Mouse (Mus musculus) MEL (cell line): ENCODE data around the gene Baz1a.

ENCODE experiments used
- CTCF ChIP-seq, 3 experiments: IDR thresholded peaks in 2 of 3; conservative IDR thresholded peaks in 1 of 3; 2 replicates each; pipeline ENCODE4 v1.5.1; 2011 to 2012; ENCODE audit warnings: low read length in 3 of 3, low read depth in 2 of 3, mild to moderate bottlenecking in 2 of 3, improper control_type of control experiment in 1 of 3, inconsistent platforms in 1 of 3, mixed read lengths in 1 of 3, moderate library complexity in 1 of 3; ENCODE audit not compliant: control insufficient read depth in 1 of 3, insufficient read depth in 1 of 3, poor library complexity in 1 of 3, severe bottlenecking in 1 of 3
- GABPA ChIP-seq: IDR thresholded peaks from 2 replicates; pipeline ENCODE4 v1.6.1; 2012; ENCODE audit warnings: low read depth, mild to moderate bottlenecking, inconsistent platforms, low read length, improper control_type of control experiment, moderate library complexity
- HCFC1 ChIP-seq: IDR thresholded peaks from 2 replicates; pipeline ENCODE4 v1.6.1; 2012; ENCODE audit warnings: low read depth, mild to moderate bottlenecking, inconsistent platforms, low read length, improper control_type of control experiment, moderate library complexity
- MEF2A ChIP-seq: IDR thresholded peaks from 2 replicates; pipeline ENCODE4 v1.6.1; 2014; ENCODE audit warnings: low read depth, mild to moderate bottlenecking, inconsistent platforms, low read length, improper control_type of control experiment; ENCODE audit not compliant: poor library complexity, insufficient replicate concordance, severe bottlenecking; ENCODE audit errors: extremely low read depth
- MXI1 ChIP-seq: IDR thresholded peaks from 2 replicates; pipeline ENCODE4 v1.6.1; 2011; ENCODE audit warnings: mild to moderate bottlenecking, low read depth, low read length, improper control_type of control experiment
- POLR2A ChIP-seq, 2 experiments: IDR thresholded peaks; 2 replicates each; pipeline ENCODE4 v1.6.1; 2011 to 2012; ENCODE audit warnings: low read length in 2 of 2, mild to moderate bottlenecking in 2 of 2, control low read depth in 1 of 2, improper control_type of control experiment in 1 of 2, low read depth in 1 of 2, moderate library complexity in 1 of 2; ENCODE audit not compliant: control insufficient read depth in 1 of 2, insufficient read depth in 1 of 2, poor library complexity in 1 of 2
- TBP ChIP-seq: IDR thresholded peaks from 2 replicates; pipeline ENCODE4 v1.8.0; 2011; ENCODE audit warnings: low read depth, low read length, improper control_type of control experiment

- TF ChIP-seq HCFC1 (0 out of 2 replicates have a peak, but pooled peaks have one; percentile 63), CTCF (IDR thresholded peaks at IDR 0.05 in 2 of 3, conservative IDR thresholded peaks at IDR 0.05 in 1 of 3; ENCODE audit: control insufficient read depth in 1 of 3, insufficient read depth in 1 of 3, low read depth in 2 of 3, low read length in 3 of 3, poor library complexity in 1 of 3, severe bottlenecking in 1 of 3) (no peak), POLR2A (IDR thresholded peaks at IDR 0.05; ENCODE audit: control insufficient read depth in 1 of 2, insufficient read depth in 1 of 2, low read depth in 1 of 2, low read length in 2 of 2, poor library complexity in 1 of 2) (peak; percentile 92 to 98), MEF2A (no peak), MXI1 (peak; percentile 86), TBP (peak; percentile 95), GABPA (no peak)
Observed at GRCm38 (mm10) chr12:54986052-54986717, 28.0 kb downstream of the Baz1a start, which contains the start of gene Gm20403.
